Mouse (Mus musculus) C2C12 (cell line): ENCODE data around the gene Sos2.

Experiments
- CTCF ChIP-seq: IDR thresholded peaks from one replicate; pipeline ENCODE4 v1.5.1; 2011; ENCODE audit not compliant: control insufficient read depth, insufficient read depth, insufficient read length
- FOSL1 ChIP-seq: IDR thresholded peaks from one replicate; pipeline ENCODE4 v1.8.0; 2011; ENCODE audit warnings: mild to moderate bottlenecking, low read length; ENCODE audit not compliant: poor library complexity, insufficient read depth, severe bottlenecking
- MYOD1 ChIP-seq: IDR thresholded peaks from one replicate; pipeline ENCODE4 v1.6.1; 2011; ENCODE audit warnings: low read depth; ENCODE audit not compliant: control insufficient read depth, insufficient read length
- MYOG ChIP-seq: IDR thresholded peaks from one replicate; pipeline ENCODE4 v1.6.1; 2011; ENCODE audit not compliant: control insufficient read depth, insufficient read length; ENCODE audit errors: extremely low read depth

GRCm38 (mm10) chr12:69722857-69723256 lies 41.2 kb upstream of the Sos2 start:
- TF ChIP-seq CTCF = no peak
- no peak for TF ChIP-seq MYOG
- TF ChIP-seq MYOD1 = no peak
- no peak for TF ChIP-seq FOSL1
